Mouse (Mus musculus) mature B cell (primary cell): ENCODE measurements around the gene Usp17le.
"Not testable (repeated sequence)": the region's sequence is repeated elsewhere in the genome, so short reads cannot be mapped to it uniquely, and the experiment has no call there.

Source experiments
- in situ Hi-C: fragments of 300-500 bp; cut with MboI; formaldehyde crosslinking; loops from 2 replicates; pipeline ENCODE4 v1.14.3; 2019

Usp17le gene

GRCm38 (mm10) chr7:104777370-104777769 lies at the start of gene Usp17le:
TSS of gene Usp17le (minus strand) at chr7:104777470.
- in situ Hi-C loops = not testable (repeated sequence)

DNA sequence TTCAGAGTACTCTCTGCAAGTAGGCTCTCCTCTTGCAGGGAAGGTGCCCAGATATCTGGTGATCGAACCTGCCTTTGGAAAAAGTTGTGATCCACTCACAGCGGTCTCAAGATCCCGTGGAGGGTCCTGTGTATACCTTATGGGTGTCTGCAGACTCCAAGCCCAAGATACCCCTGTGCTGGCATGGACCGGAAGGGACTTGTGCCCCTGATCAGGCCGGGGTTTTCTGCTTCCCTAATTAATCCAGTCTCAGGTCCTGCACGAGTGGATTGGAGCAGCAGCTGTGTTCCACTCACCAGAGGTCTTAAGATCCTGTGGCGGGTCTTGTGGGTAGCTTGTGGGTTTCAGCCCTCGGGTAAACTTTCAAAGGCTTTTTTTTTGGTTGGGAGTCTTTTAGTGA lies 33.1 kb upstream of the Usp17le start:
- in situ Hi-C loops = not testable (repeated sequence)

- in situ Hi-C loops = no loop called here
Measured at GRCm38 (mm10) chr7:104790796-104791195, 13.5 kb upstream of the Usp17le start.
